Mouse (Mus musculus) lung, adult 18-20 months (tissue): ENCODE results near the gene Rgs6.

Experiments
- DNase-seq, 2 experiments: peaks; one replicate each; pipeline ENCODE4 v3.0.0; 2022; ENCODE audit warnings: mixed read lengths in 2 of 2

The Rgs6 gene

GRCm38 (mm10) chr12:83043980-83044620 lies 456.0 kb downstream of the Rgs6 start:
- no peak for DNase-seq

- DNase-seq, result no peak
These were observed 456.5 kb downstream of the Rgs6 start for GRCm38 (mm10) chr12:83044621-83044990.

GRCm38 (mm10) chr12:83045001-83045531 lies 457.0 kb downstream of the Rgs6 start:
- DNase-seq, result no peak

GRCm38 (mm10) chr12:83046734-83047133 lies 458.6 kb downstream of the Rgs6 start:
- peak; percentile 12 to 17 for DNase-seq

GRCm38 (mm10) chr12:83047710-83048109 lies 459.6 kb downstream of the Rgs6 start:
- DNase-seq, result no peak

- DNase-seq, result no peak
These were observed 462.4 kb downstream of the Rgs6 start for GRCm38 (mm10) chr12:83050514-83050913.

GRCm38 (mm10) chr12:83052391-83052790 lies 464.3 kb downstream of the Rgs6 start:
- DNase-seq, result no peak

GRCm38 (mm10) chr12:83055690-83056089 lies 467.6 kb downstream of the Rgs6 start:
- no peak for DNase-seq

GRCm38 (mm10) chr12:83066426-83066825 lies 478.3 kb downstream of the Rgs6 start:
- no peak for DNase-seq

- no peak for DNase-seq
These were observed 482.8 kb downstream of the Rgs6 start for GRCm38 (mm10) chr12:83070848-83071247.

- no peak for DNase-seq
These were observed 484.2 kb downstream of the Rgs6 start for GRCm38 (mm10) chr12:83072181-83072887.

- peak; percentile 35 to 66 for DNase-seq
These were observed 485.1 kb downstream of the Rgs6 start for GRCm38 (mm10) chr12:83072951-83073878.

GRCm38 (mm10) chr12:83073879-83074368 lies 485.8 kb downstream of the Rgs6 start:
- no peak for DNase-seq

- DNase-seq, result no peak
These were observed 488.1 kb downstream of the Rgs6 start for GRCm38 (mm10) chr12:83076179-83076578.

GRCm38 (mm10) chr12:83077486-83077885 lies 489.4 kb downstream of the Rgs6 start:
- no peak for DNase-seq

GRCm38 (mm10) chr12:83083427-83083826 lies 495.3 kb downstream of the Rgs6 start:
- no peak for DNase-seq

GRCm38 (mm10) chr12:83084614-83085013 lies 496.5 kb downstream of the Rgs6 start:
- no peak for DNase-seq

GRCm38 (mm10) chr12:83087010-83087409 lies 498.9 kb downstream of the Rgs6 start:
- no peak for DNase-seq

- DNase-seq, result no peak
These were observed 499.5 kb downstream of the Rgs6 start for GRCm38 (mm10) chr12:83087555-83087954.

- DNase-seq, result no peak
These were observed 503.9 kb downstream of the Rgs6 start for GRCm38 (mm10) chr12:83092001-83092400.

- DNase-seq, result no peak
These were observed 509.7 kb downstream of the Rgs6 start for GRCm38 (mm10) chr12:83097787-83098186.

GRCm38 (mm10) chr12:83098646-83099371 lies 510.7 kb downstream of the Rgs6 start:
- no peak for DNase-seq
